Mouse (Mus musculus) megakaryocyte-erythroid progenitor cell, adult 5-6 weeks (primary cell): ENCODE results near the gene 1700007K13Rik. TPM values are rescaled to one million over a fixed set of nuclear protein-coding genes. Genes with fewer than 3 reads are reported as not detected.
"Not testable (repeated sequence)": the region's sequence is repeated elsewhere in the genome, so short reads cannot be mapped to it uniquely, and the experiment has no call there.

Source experiments
- ATAC-seq: replicated peaks from 2 replicates; pipeline ENCODE4 v1.8.0; 2016; ENCODE audit warnings: mild to moderate bottlenecking, inconsistent platforms; ENCODE audit not compliant: severe bottlenecking, poor library complexity, low FRiP score, low TSS enrichment
- total RNA-seq, 2 experiments: library from RNA; stranded (forward) in 1 of 2; stranded (reverse) in 1 of 2; fragments of 200-1000, 215-1000 nt in 1 of 2; fragments of >200 nt in 1 of 2; fragmentation: Nextera tagmentation in 1 of 2; gene quantifications; 2 replicates each; pipeline ENCODE4 v1.2.3; 2014 to 2017

Gene 1700007K13Rik
- total RNA-seq (2014; fragmentation: Nextera tagmentation) (not detected in 2 replicates), total RNA-seq (2017) (not detected in 2 replicates)

- ATAC-seq, result peak; percentile 45; the same call in 1 of the 2 replicates
Measured at GRCm38 (mm10) chr2:28465836-28466518, at the start of gene 1700007K13Rik. TSS of gene 1700007K13Rik (minus strand) at chr2:28466332.

GRCm38 (mm10) chr2:28514489-28514888 is 48.4 kb upstream of the 1700007K13Rik start:
- peak; percentile 45 for ATAC-seq

- 0 out of 2 replicates have a peak, but pooled peaks have one; percentile 8 for ATAC-seq
Measured at GRCm38 (mm10) chr2:28513431-28514370, 47.6 kb upstream of the 1700007K13Rik start.

GRCm38 (mm10) chr2:28512798-28513401 is 46.8 kb upstream of the 1700007K13Rik start, which contains the start of gene Ralgds:
TSS of gene Ralgds (plus strand) at chr2:28513125.
- ATAC-seq, result no peak

GRCm38 (mm10) chr2:28511600-28511999 is 45.5 kb upstream of the 1700007K13Rik start:
- not testable (repeated sequence) for ATAC-seq

- ATAC-seq, result no peak
Measured at GRCm38 (mm10) chr2:28506291-28506690, 40.2 kb upstream of the 1700007K13Rik start.

- ATAC-seq, result no peak
Measured at GRCm38 (mm10) chr2:28505795-28506194, 39.7 kb upstream of the 1700007K13Rik start, which contains the start of gene Gm10134. TSS of gene Gm10134 (plus strand) at chr2:28506095.

- ATAC-seq, result no peak
Measured at GRCm38 (mm10) chr2:28504676-28505075, 38.5 kb upstream of the 1700007K13Rik start.

- no peak for ATAC-seq
Measured at GRCm38 (mm10) chr2:28502987-28503386, 36.9 kb upstream of the 1700007K13Rik start.

- ATAC-seq, result no peak
Measured at GRCm38 (mm10) chr2:28498431-28498830, 32.3 kb upstream of the 1700007K13Rik start.

- no peak for ATAC-seq
Measured at GRCm38 (mm10) chr2:28497561-28497960, 31.4 kb upstream of the 1700007K13Rik start.

- no peak for ATAC-seq
Measured at GRCm38 (mm10) chr2:28496671-28497070, 30.5 kb upstream of the 1700007K13Rik start, which contains the start of gene Gbgt1. TSS of gene Gbgt1 (plus strand) at chr2:28496891.

GRCm38 (mm10) chr2:28495801-28496595 is 29.9 kb upstream of the 1700007K13Rik start:
- no peak for ATAC-seq

- ATAC-seq, result 0 out of 2 replicates have a peak, but pooled peaks have one; percentile 37
Measured at GRCm38 (mm10) chr2:28495207-28495756, 29.1 kb upstream of the 1700007K13Rik start.

- no peak for ATAC-seq
Measured at GRCm38 (mm10) chr2:28494521-28494920, 28.4 kb upstream of the 1700007K13Rik start.

GRCm38 (mm10) chr2:28483861-28484260 is 17.7 kb upstream of the 1700007K13Rik start:
- no peak for ATAC-seq

- no peak for ATAC-seq
Measured at GRCm38 (mm10) chr2:28479208-28480204, 13.4 kb upstream of the 1700007K13Rik start.
